Mouse (Mus musculus) forebrain, postnatal 0 days (tissue): Measurements from ENCODE around the gene Ciz1. TPM values are rescaled to one million over a fixed set of nuclear protein-coding genes. Genes with fewer than 3 reads are reported as not detected.

Experiments
- ATAC-seq: fragments of 200-750 bp; cut with Nextera tagmentation; 2 replicates; pipeline ENCODE4 v1.8.0; 2017; ENCODE audit warnings: mild to moderate bottlenecking, moderate library complexity
- DNase-seq: peaks from one replicate; pipeline ENCODE4 v3.0.0-alpha.2; 2015
- H3K27ac ChIP-seq: fragments of 300-500 bp; sonication (generic); 2 replicates; pipeline ENCODE4 v1.5.1; 2014; ENCODE audit warnings: low read depth, mild to moderate bottlenecking, antibody characterized with exemption, low read length, moderate library complexity, mixed read lengths
- H3K27me3 ChIP-seq: fragments of 300-500 bp; sonication (generic); 2 replicates; pipeline ENCODE4 v1.6.1; 2014; ENCODE audit warnings: mild to moderate bottlenecking, low read length, mixed read lengths; ENCODE audit not compliant: insufficient read depth
- H3K36me3 ChIP-seq: fragments of 300-500 bp; sonication (generic); 2 replicates; pipeline ENCODE4 v1.6.1; 2014; ENCODE audit warnings: mild to moderate bottlenecking, moderate library complexity; ENCODE audit not compliant: insufficient read depth
- H3K4me1 ChIP-seq: fragments of 300-500 bp; sonication (generic); 2 replicates; pipeline ENCODE4 v1.6.1; 2014; ENCODE audit warnings: antibody characterized with exemption; ENCODE audit not compliant: insufficient read depth
- H3K4me2 ChIP-seq: fragments of 300-500 bp; sonication (generic); 2 replicates; pipeline ENCODE4 v1.6.1; 2014; ENCODE audit warnings: low read depth, mild to moderate bottlenecking, moderate library complexity
- H3K4me3 ChIP-seq: fragments of 300-500 bp; sonication (generic); 2 replicates; pipeline ENCODE4 v1.5.1; 2014; ENCODE audit warnings: low read depth, low read length, mixed read lengths
- H3K9ac ChIP-seq: fragments of 300-500 bp; sonication (generic); 2 replicates; pipeline ENCODE4 v1.6.1; 2014; ENCODE audit warnings: mild to moderate bottlenecking
- H3K9me3 ChIP-seq: fragments of 300-500 bp; sonication (generic); 2 replicates; pipeline ENCODE4 v1.6.1; 2016; ENCODE audit warnings: low read length
- CTCF ChIP-seq: sonication (generic); IDR thresholded peaks from 2 replicates; pipeline ENCODE4 v1.5.1; 2016; ENCODE audit warnings: antibody characterized with exemption, control low read depth, low read depth
- whole genome bisulfite sequencing: fragments of 180-500 bp; shearing (Covaris S2); extraction: QIAGEN DNeasy Blood & Tissue Kit; methylation state at CpG from one replicate; pipeline ENCODE4 v1.1.7; 2014; 5-methylcytosine and 5-hydroxymethylcytosine counted together
- polyA plus RNA-seq: library from polyadenylated mRNA; unstranded; fragments of >200 nt; fragmentation: Nextera tagmentation; extraction: Ambion mirVana; gene quantifications from 2 replicates; pipeline ENCODE4 v1.2.1, GENCODE M21; 2015
- total RNA-seq: library from RNA; depleted of rRNA; stranded (reverse); fragments of >200 nt; gene quantifications from 2 replicates; pipeline ENCODE4 v1.2.3, GENCODE M21; 2014

Ciz1 gene
- total and polyA plus RNA-seq, 2 experiments from 2014 or later = 51.5 to 78.2 TPM

- no peak for TF ChIP-seq CTCF
- H3K4me1 ChIP-seq = no peaks in the 10 kb centered on the region; the same call in 1 of the 2 replicates
- no peaks in the 10 kb centered on the region for H3K27me3 ChIP-seq
- WGBS = 66% methylated on average over 6 of the region's 6 CpGs
- peaks cover 19% of the 10 kb centered on the region for H3K36me3 ChIP-seq
- H3K9me3 ChIP-seq = no peaks in the 10 kb centered on the region
- peak overlapping the region; percentile 29; the same call in 1 of the 2 replicates for H3K27ac ChIP-seq
- DNase-seq (peak; percentile 24), ATAC-seq (peak; percentile 63)
- no peak overlapping the region for H3K4me2 ChIP-seq
- H3K9ac ChIP-seq = peak overlapping the region; percentile 3
- no peak overlapping the region for H3K4me3 ChIP-seq
These were observed 9.4 kb upstream of the Ciz1 start for GRCm38 (mm10) chr2:32342539-32343350.

GRCm38 (mm10) chr2:32343351-32343671 is 8.8 kb upstream of the Ciz1 start:
- peak overlapping the region; percentile 29; the same call in 1 of the 2 replicates for H3K27ac ChIP-seq
- no peaks in the 10 kb centered on the region for H3K27me3 ChIP-seq
- H3K36me3 ChIP-seq = peaks cover 14% of the 10 kb centered on the region
- H3K4me1 ChIP-seq = no peaks in the 10 kb centered on the region; the same call in 1 of the 2 replicates
- H3K4me2 ChIP-seq = no peak overlapping the region
- no peaks in the 10 kb centered on the region for H3K9me3 ChIP-seq
- no peak for TF ChIP-seq CTCF
- no peak for ATAC-seq
- no peak for DNase-seq
- H3K4me3 ChIP-seq = no peak overlapping the region
- no peak overlapping the region for H3K9ac ChIP-seq
- 95% methylated on average over 2 of the region's 2 CpGs for WGBS

GRCm38 (mm10) chr2:32344056-32344455 is 8.1 kb upstream of the Ciz1 start:
- peaks cover 11% of the 10 kb centered on the region; the same call in 1 of the 2 replicates for H3K36me3 ChIP-seq
- no peaks in the 10 kb centered on the region for H3K27me3 ChIP-seq
- no peak overlapping the region for H3K4me3 ChIP-seq
- DNase-seq = no peak
- no peak overlapping the region for H3K4me2 ChIP-seq
- H3K27ac ChIP-seq = no peak overlapping the region
- TF ChIP-seq CTCF = no peak
- no peak for ATAC-seq
- H3K4me1 ChIP-seq = no peaks in the 10 kb centered on the region; the same call in 1 of the 2 replicates
- no peak overlapping the region for H3K9ac ChIP-seq
- WGBS = 72% methylated on average over 10 of the region's 10 CpGs
- H3K9me3 ChIP-seq = no peaks in the 10 kb centered on the region

GRCm38 (mm10) chr2:32344598-32345321 is 7.4 kb upstream of the Ciz1 start:
- Histone ChIP-seq H3K27ac (no peak overlapping the region), H3K9me3 (no peaks in the 10 kb centered on the region), H3K4me3 (no peak overlapping the region), H3K4me2 (no peak overlapping the region), H3K36me3 (peaks cover 4% of the 10 kb centered on the region; the same call in 1 of the 2 replicates), H3K9ac (no peak overlapping the region), H3K4me1 (no peaks in the 10 kb centered on the region; the same call in 1 of the 2 replicates), H3K27me3 (no peaks in the 10 kb centered on the region)
- ATAC-seq (no peak), DNase-seq (no peak)
- TF ChIP-seq CTCF = no peak
- WGBS = 57% methylated on average over 14 of the region's 14 CpGs

GRCm38 (mm10) chr2:32347019-32347418 is 5.1 kb upstream of the Ciz1 start:
- no peaks in the 10 kb centered on the region for H3K27me3 ChIP-seq
- H3K27ac ChIP-seq = no peak overlapping the region
- WGBS = 78% methylated on average over 6 of the region's 6 CpGs
- H3K9ac ChIP-seq = no peak overlapping the region
- H3K36me3 ChIP-seq = peaks cover 3% of the 10 kb centered on the region; the same call in 1 of the 2 replicates
- ATAC-seq (no peak), DNase-seq (no peak)
- H3K9me3 ChIP-seq = no peaks in the 10 kb centered on the region
- no peak for TF ChIP-seq CTCF
- H3K4me3 ChIP-seq = no peak overlapping the region
- H3K4me1 ChIP-seq = peaks cover 9% of the 10 kb centered on the region; the same call in 1 of the 2 replicates
- H3K4me2 ChIP-seq = no peak overlapping the region

GRCm38 (mm10) chr2:32348311-32348710 is 3.8 kb upstream of the Ciz1 start:
- H3K36me3 ChIP-seq = no peaks in the 10 kb centered on the region
- H3K9ac ChIP-seq = no peak overlapping the region
- no peak overlapping the region for H3K27ac ChIP-seq
- TF ChIP-seq CTCF = no peak
- DNase-seq (no peak), ATAC-seq (no peak)
- peaks cover 9% of the 10 kb centered on the region; the same call in 1 of the 2 replicates for H3K4me1 ChIP-seq
- H3K9me3 ChIP-seq = no peaks in the 10 kb centered on the region
- WGBS = 81% methylated on average over 11 of the region's 11 CpGs
- H3K4me2 ChIP-seq = no peak overlapping the region
- H3K4me3 ChIP-seq = no peak overlapping the region
- no peaks in the 10 kb centered on the region for H3K27me3 ChIP-seq
